Mouse (Mus musculus) c-Kit-positive CD71-positive TER-119-positive erythroid progenitor cells, embryonic 14.5 days (primary cell): Measurements from ENCODE around the gene Shb.

ENCODE experiments used
- DNase-seq: peaks from one replicate; pipeline ENCODE4 v3.0.0-alpha.2; 2013; ENCODE audit warnings: low spot score

The Shb gene

DNA sequence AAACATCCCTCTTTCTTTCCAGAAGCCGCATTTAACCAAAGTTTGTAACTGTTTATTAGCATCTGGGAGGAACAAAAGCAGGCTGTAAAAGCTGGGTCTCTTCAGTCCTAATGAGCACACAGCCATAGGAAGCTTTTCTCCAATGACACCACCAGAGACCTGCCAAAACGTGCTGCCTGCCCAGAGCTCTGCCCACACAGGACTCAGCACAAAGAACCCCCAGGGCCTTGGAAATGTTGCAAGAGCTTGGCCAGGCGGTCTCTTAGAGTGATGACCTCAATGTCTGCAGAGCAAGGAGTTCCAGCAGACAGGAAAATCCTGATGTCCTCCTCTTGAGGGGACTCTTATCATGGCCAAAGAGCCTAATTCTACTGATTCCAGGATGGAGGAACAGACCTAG is 28.5 kb downstream of the Shb start:
- DNase-seq: no peak

GRCm38 (mm10) chr4:45503380-45503779 is 28.9 kb downstream of the Shb start:
- DNase-seq: no peak

DNA sequence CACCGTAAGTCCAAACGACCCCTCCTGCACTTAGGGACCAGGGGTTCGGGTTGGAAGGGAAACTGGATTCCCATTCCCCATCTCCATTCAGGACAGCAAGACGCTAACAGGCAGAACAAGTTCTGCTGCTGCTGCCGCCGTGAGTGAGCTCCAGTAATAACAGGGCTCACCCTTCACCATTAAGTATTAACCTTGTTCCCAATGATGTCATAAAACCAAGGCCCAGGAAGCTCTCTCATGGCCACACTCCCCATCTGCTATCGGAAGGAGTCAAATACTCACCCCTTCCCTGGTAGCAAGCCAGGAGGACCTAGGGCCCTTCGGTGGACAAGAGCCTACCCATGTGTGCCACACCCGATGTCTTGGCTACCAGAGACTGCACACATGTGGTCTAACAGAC is 30.3 kb downstream of the Shb start:
- no peak for DNase-seq

DNA sequence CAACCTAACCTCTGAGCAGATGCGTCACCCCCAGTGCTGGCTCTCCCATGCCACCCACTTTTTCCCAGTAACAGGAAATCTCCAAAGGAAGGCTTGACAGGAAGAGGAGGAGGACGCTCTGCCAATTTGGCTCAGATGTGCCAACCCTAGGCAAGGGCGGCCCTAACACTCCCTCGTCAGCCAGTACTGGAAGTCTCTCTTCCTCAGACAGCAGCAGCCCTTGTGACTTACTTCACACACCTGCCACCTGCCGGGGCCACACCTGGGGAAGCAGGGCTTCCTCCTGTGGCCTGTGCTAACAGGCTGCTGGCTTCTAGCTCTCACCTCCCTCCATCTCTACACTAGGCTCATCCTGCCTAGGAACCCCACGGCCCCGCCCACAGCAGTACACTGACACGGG is 31.9 kb downstream of the Shb start:
- no peak for DNase-seq

- no peak for DNase-seq
Observed at GRCm38 (mm10) chr4:45499556-45499955, 32.7 kb downstream of the Shb start.

DNA sequence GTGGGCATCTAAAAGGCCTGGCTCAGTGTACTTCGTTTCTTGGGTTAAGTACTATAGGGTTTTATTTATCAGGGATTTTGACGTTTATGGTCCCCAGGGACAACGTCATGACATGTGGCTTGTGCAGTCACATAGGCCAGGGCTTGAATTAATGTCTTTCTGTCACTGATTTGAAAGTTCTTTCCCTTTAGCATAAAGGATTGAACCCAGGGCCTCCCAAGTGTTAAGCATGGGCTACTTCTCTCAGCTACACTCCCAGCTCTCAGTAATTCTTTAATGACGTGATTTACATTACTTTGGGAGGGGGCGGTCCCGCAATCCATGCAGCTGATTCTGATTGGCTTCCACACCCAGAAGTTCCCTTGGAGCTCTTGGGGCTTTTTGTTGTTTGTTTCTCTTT is 33.2 kb downstream of the Shb start:
- no peak for DNase-seq

GRCm38 (mm10) chr4:45498345-45498744 is 33.9 kb downstream of the Shb start:
- DNase-seq: no peak

DNA sequence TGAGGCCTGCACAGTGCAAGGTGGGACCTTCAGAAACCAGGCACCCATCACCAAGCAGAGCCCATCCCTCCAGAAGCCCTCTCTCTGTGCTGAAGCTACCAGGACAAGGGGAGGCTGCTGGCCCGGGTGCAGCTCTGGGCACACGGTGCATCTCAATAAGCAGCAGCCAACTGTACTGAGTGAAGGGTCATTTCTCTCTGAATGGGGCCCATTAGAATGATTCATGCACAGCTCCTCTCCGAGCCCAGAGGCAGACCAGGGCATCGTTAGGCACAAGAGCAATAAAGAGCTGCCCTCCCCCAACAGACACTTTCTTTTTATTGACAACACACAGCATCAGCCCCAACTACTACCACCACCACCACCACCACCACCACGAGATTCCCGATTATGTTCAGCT is 35.0 kb downstream of the Shb start:
- DNase-seq: no peak

GRCm38 (mm10) chr4:45495531-45496201 is 36.6 kb downstream of the Shb start:
- no peak for DNase-seq

DNA sequence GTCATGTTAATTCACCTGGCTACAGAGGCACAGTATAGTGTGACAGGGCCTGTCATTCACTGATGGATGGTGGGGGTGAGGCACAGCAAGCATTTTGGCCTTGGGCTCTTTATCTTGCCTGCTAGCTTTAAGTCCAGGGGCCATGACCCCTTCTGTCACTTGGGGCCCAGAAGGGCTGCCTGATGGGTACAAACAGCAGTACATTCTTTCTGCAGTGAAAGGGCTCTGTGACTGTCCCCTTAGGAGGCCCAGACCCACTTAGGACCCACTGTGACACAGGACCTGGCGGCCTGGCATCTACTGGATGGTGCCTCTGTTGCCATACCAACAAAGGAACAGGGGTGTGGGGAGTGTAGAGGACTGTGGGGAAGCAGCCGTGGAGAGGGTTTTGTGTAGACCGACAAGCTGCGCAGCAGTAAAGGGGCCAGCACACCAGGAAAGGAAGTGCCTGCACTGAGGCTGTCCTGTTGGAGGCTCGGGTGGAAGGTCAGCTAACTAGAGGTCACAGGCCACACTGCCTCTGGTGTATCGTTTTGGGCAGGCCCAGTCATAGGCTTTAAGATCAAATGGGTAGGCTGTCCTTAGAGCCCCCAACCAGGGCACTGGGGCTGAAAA is 38.4 kb downstream of the Shb start:
- no peak for DNase-seq

- peak; percentile 57 for DNase-seq
Observed at GRCm38 (mm10) chr4:45493118-45493517, 39.2 kb downstream of the Shb start.

GRCm38 (mm10) chr4:45492681-45493081 is 39.6 kb downstream of the Shb start:
- DNase-seq: no peak

GRCm38 (mm10) chr4:45491685-45492601 is 40.3 kb downstream of the Shb start:
- DNase-seq: no peak

DNA sequence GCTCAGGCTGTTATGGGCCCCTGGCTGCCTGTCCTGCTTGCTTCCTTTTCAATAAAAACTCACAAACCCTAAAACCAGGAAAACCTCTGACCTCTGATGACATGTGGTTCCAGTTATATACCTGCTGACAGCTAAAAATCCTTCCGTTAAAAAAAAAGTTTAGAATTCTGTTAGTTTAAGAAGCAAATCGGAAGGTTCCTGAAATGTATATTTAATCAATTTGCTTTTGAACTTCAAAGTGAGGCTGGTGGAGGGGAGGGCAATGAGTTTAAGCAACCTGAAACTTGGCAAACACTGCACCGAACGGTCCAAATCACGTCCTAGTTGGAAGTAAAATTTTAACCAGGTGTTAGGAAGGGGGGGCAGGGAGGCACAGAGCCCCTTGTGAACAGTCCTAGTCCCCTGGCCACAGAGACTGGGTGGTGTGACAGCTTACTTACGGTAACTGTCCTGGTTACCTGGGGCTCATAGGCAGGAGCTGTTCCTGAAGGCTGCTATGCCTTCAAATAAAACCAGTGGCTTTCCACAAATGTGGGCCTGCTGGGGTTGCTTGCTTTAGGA is 41.1 kb downstream of the Shb start:
- DNase-seq: no peak

- DNase-seq: no peak
Observed at GRCm38 (mm10) chr4:45490036-45490752, 42.1 kb downstream of the Shb start.

DNA sequence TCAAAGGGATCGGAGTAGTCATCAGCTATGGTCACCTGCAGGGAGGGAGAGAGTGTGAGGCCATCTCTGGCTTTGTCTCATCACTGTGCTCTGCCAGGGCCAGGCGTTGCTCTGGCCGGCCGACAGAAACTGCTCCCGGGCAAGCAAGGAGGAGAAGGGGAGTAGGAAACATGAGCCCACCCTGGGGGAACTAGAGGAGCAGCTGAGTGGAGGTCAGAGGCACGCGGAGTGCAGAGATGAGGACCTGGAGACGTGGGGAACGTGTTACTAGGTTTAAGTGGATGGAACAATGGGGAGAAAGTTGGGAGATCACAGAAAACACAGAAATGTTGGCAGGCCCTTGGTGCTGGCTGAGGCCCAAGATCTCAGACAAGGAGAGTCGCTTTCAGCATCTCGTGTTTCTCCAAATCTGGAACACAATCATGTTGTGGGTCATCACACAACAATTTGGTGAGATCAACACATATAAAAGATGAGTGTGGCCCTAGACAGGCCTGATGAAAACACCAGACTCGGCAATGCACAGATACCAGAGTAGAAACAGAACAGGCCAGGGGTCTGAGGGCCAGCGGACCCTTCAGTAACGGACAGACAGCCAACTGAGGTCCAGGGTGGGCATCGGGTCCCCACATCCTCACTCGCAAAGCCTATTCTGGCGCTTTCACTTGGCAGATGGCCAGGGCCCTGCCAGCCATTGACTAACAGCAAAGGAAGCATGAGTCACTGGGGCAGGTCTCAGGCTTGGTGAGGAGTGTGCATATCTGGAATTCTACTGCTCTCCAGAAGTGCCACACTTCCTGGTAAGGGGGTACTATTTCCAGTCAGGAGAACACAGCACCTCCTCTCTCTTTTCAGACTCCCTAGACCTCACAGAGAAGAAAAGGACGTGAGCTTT is 42.9 kb downstream of the Shb start:
- DNase-seq: peak; percentile 41

DNA sequence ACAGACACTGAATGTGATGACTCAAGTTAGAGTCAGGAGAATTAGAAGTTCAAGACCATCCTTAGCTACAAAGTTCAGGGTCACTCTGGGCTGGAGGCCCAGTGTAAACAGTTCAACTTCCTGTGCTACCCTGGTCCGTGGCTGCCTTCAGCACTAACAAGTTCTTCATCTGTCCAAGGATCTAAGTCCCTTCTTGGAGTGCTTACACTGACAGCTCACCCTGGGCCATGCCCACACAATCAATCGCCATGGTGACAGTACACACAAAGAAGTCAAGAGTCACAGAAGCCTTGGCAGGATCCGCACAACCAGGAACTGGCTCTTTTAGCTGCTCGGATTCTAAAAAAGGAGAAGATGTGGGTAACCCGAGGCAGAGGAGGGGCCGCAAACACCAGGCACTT is 44.6 kb downstream of the Shb start:
- no peak for DNase-seq

DNA sequence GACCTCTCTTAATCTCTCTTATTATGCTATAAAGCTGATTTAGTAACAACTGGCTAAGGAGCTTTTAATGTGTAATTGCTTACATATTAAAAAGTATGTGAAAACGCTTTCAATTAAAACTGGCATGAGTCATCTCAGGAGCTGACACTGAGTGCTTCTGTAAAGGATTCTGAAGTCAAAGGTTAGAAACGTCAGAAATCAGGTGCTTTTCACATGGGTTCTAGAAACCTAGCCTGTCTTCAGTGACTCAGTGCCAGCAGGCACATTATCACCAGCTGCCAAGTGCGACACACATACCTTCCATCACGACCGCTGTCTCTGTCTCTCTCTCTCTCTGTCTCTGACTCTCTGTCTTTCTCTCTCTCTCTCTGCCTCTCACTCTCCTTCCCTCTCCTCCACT is 47.2 kb downstream of the Shb start:
- DNase-seq: no peak

DNA sequence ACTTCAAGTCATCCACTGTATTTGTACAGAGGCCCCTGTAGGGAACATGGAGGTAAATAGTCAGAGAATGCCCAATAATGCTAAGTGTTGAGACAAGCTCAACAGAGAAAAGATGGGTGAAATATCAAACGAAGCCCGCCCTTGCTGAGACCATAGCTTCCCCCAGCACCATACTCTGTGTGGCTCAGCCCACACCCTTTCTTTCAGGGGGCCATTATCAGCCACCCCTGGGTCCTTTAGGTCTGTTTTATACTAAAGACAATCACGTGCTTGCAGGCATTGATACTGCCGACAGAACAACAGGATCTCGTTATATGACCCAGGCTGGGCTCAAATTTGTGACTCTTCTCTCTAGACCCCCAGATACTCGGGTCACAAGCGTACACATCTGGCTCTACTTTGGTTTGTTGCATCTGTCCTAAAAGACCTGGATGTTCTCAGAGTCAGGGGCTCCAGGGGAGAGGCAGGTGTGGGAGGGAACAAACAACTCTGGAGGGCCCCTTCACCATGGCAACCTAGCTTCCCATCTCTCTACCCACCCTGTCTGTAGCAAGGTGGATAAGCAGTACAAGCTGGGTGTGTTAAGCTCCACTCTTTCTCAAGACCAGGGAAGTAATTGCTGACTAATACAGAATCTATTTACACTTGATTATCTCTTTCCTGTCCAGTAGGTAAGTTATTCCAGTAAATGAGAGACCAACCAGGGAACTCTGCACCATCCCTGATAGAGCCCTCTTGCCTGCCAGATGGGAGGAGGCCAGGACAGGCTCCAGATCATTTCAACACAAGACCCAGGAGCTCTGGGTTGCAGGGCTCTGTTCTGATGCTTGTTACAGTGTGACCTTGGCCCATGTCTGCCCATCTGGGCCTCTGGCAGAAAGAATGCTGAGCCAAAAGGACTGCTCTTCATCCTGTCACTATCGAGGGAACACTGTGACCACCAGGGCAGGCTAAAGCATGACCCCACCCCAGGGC is 48.7 kb downstream of the Shb start:
- DNase-seq: peak; percentile 73

DNA sequence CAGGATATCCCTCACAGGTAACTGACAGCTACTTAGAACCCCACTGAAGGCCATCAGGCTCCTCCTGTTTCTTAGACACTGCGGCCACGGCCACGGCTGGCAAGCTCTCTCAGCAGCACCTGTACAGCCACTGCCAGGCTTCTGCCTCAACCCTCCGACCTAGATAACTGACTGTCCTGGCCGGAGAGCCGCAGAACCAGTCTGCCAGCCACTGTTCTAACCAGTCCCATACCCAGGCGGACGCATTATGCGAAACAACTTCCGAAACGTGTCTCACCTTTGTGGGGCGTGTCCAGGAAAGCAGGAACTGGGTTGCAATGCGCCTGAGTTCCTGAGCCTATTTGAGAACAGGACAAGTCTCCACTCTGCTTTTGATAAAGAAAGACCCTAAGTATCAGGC is 50.0 kb downstream of the Shb start:
- no peak for DNase-seq
